Mouse (Mus musculus) megakaryocyte, embryonic 14.5 days (primary cell): ENCODE measurements around the gene Nphp1. TPM values are rescaled to one million over a fixed set of nuclear protein-coding genes. Genes with fewer than 3 reads are reported as not detected.

Source experiments
- H3K27me3 ChIP-seq: replicated peaks from 2 replicates; pipeline ENCODE3; 2012; ENCODE audit warnings: inconsistent platforms
- H3K36me3 ChIP-seq: replicated peaks from 2 replicates; pipeline ENCODE3; 2012; ENCODE audit warnings: low read length, inconsistent platforms, mixed read lengths
- H3K4me1 ChIP-seq: 2 replicates; pipeline ENCODE4 v1.6.1; 2012; ENCODE audit warnings: inconsistent platforms
- H3K4me3 ChIP-seq: replicated peaks from 2 replicates; pipeline ENCODE3; 2012; ENCODE audit warnings: moderate library complexity, mild to moderate bottlenecking, inconsistent platforms
- H3K9me3 ChIP-seq: 2 replicates; pipeline ENCODE4 v1.6.1; 2012; ENCODE audit warnings: inconsistent platforms
- FLI1 ChIP-seq: IDR thresholded peaks from 2 replicates; pipeline ENCODE4 v1.6.1; 2012; ENCODE audit warnings: low read length, inconsistent platforms, mixed read lengths
- GATA1 ChIP-seq: IDR thresholded peaks from 3 replicates; pipeline ENCODE4 v1.6.1; 2012; ENCODE audit warnings: mixed read lengths, low read length, inconsistent platforms, borderline replicate concordance
- polyA plus RNA-seq: library from polyadenylated mRNA; stranded (reverse); fragments of >175 nt; gene quantifications from 2 replicates; pipeline ENCODE4 v1.2.3, GENCODE M21; 2012; ENCODE audit warnings: low replicate concordance; ENCODE audit not compliant: insufficient read depth

The Nphp1 gene
- polyA plus RNA-seq, 1 experiment, result 0.95 TPM

DNA sequence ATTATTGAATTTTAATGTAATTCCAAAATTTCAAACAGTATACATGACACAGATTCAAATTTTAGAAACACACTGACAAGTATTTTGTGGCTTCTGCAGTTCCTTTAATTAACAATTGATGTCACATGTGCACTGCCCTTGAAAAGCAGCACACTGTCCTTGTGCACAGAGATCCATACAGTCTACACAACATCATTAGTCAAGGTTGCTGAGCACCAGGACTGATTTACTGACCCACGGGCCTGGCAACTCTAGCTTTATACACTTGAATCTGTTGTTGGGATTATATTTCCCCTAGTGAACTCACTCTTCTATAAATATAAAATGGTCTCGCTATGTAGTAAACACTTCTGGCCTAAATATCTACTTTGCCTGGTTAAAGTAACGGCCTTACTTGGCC lies 13.7 kb downstream of the Nphp1 start:
- H3K36me3 ChIP-seq, result no peaks in the 10 kb centered on the region
- H3K4me1 ChIP-seq, result peaks cover 8% of the 10 kb centered on the region
- TF ChIP-seq GATA1, result no peak
- no peak for TF ChIP-seq FLI1
- no peaks in the 10 kb centered on the region for H3K9me3 ChIP-seq
- peaks cover 9% of the 10 kb centered on the region for H3K27me3 ChIP-seq
- H3K4me3 ChIP-seq, result no peak overlapping the region

GRCm38 (mm10) chr2:127774578-127774941 lies 14.1 kb downstream of the Nphp1 start:
- peaks cover 9% of the 10 kb centered on the region for H3K27me3 ChIP-seq
- H3K4me3 ChIP-seq, result no peak overlapping the region
- TF ChIP-seq GATA1 (no peak), FLI1 (no peak)

DNA sequence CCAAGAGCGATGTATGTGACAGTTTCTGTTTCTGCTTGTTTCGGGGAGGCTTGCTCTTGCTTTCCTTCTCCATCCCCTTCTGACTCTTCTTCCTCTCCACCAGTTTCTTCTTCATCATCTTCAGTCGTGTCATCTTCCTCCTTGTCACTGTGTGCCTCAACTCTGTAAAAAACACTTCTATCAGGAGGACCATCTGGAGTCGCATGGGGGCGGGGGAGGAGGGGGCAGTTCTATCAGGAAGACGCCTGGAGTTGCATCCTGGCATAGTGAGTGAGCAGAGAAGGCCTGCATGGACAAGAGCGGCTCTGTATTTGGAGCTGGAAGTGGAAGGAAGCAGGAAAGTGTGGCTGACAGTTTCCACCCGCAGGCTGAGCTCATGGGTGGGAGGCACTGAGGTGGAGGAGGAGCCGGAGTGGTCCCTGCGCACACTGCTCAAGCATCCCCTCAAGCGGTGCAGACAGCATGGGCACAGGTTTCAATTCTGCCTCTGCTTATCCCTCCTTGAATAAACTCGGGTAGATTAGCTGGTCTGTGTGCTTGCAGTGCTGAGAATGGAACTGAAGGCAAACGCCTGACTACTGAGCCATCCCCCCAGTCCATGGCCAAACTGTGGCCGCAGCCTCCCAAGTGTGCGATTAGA lies 14.6 kb downstream of the Nphp1 start:
- no peak for TF ChIP-seq GATA1
- no peak for TF ChIP-seq FLI1
- Histone ChIP-seq H3K4me3 (peak overlapping the region; percentile 60), H3K4me1 (peaks cover 8% of the 10 kb centered on the region), H3K27me3 (peaks cover 6% of the 10 kb centered on the region), H3K36me3 (no peaks in the 10 kb centered on the region), H3K9me3 (no peaks in the 10 kb centered on the region)

More at GRCm38 (mm10) chr2:127774578-127774941, 14.1 kb downstream of the Nphp1 start:
- Histone ChIP-seq H3K9me3 (no peaks in the 10 kb centered on the region), H3K4me1 (peaks cover 8% of the 10 kb centered on the region), H3K36me3 (no peaks in the 10 kb centered on the region)

DNA sequence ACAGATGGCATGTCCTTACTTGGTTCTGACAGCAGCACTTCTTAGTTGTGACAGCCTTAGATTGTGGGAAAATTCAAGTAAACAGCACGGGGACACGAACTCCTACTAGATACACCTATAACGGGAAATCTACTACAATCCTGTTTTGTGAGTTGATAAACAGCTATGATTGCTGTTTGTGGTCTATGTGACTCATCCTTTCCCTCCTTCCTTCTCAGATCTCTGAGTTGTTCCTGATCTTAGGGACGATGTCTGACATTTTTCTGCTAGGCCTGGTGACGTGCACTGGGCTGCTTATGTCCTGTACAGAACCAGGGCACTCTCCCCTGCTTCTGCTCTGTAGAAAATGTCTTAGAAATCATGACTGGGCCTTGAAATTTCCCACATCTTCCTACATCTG lies 27.1 kb downstream of the Nphp1 start:
- no peak overlapping the region for H3K4me3 ChIP-seq
- H3K4me1 ChIP-seq, result peaks cover 8% of the 10 kb centered on the region
- H3K36me3 ChIP-seq, result no peaks in the 10 kb centered on the region
- peaks cover 20% of the 10 kb centered on the region for H3K27me3 ChIP-seq
- no peaks in the 10 kb centered on the region for H3K9me3 ChIP-seq
- TF ChIP-seq FLI1, result no peak
- no peak for TF ChIP-seq GATA1

GRCm38 (mm10) chr2:127760429-127761000 lies 28.2 kb downstream of the Nphp1 start:
- H3K4me1 ChIP-seq, result peaks cover 8% of the 10 kb centered on the region
- H3K4me3 ChIP-seq, result peak overlapping the region; percentile 40
- H3K9me3 ChIP-seq, result no peaks in the 10 kb centered on the region
- peaks cover 23% of the 10 kb centered on the region for H3K27me3 ChIP-seq
- TF ChIP-seq FLI1 (no peak), GATA1 (no peak)
- H3K36me3 ChIP-seq, result no peaks in the 10 kb centered on the region

- no peak for TF ChIP-seq FLI1
- no peak for TF ChIP-seq GATA1
- Histone ChIP-seq H3K4me1 (peaks cover 8% of the 10 kb centered on the region), H3K9me3 (no peaks in the 10 kb centered on the region), H3K36me3 (no peaks in the 10 kb centered on the region), H3K4me3 (no peak overlapping the region), H3K27me3 (peaks cover 26% of the 10 kb centered on the region)
Observed at GRCm38 (mm10) chr2:127760014-127760413, 28.7 kb downstream of the Nphp1 start.

DNA sequence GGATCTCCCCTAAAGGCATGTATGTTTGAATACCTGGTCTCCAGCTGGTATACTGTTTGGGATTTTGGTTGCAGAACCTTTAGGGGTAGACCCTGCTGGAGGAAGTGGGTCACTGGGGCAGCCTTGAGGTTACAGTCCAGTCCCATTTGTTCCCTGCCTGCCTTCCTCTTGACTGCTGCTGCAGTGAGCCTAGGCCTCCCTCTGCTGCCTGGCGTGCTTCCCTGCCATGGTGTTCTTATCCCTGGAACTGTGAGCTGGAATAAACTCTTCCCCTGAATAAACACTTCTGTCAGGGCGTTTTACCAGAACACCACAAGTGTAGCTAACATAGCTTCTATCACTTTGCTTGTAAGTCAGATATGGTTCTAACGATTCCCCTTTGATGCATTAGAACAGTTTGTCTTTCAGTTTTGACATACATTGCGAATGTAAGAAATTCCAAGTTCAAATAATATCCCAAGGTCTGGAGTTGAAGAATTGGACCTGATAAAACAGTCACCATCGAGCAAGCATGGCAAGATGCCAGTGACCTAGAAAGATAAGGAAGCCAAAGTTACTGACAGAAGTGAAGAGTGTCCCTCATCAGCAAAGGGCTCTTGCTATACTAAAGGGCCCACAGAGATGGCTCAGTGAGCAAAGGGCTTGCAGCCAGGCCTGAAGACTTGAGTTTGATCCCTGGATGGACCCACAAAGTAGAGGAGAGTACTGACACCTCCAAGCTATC lies 29.4 kb downstream of the Nphp1 start:
- Histone ChIP-seq H3K4me1 (peaks cover 8% of the 10 kb centered on the region), H3K36me3 (no peaks in the 10 kb centered on the region), H3K27me3 (peaks cover 28% of the 10 kb centered on the region), H3K9me3 (no peaks in the 10 kb centered on the region), H3K4me3 (no peak overlapping the region)
- no peak for TF ChIP-seq FLI1
- no peak for TF ChIP-seq GATA1

DNA sequence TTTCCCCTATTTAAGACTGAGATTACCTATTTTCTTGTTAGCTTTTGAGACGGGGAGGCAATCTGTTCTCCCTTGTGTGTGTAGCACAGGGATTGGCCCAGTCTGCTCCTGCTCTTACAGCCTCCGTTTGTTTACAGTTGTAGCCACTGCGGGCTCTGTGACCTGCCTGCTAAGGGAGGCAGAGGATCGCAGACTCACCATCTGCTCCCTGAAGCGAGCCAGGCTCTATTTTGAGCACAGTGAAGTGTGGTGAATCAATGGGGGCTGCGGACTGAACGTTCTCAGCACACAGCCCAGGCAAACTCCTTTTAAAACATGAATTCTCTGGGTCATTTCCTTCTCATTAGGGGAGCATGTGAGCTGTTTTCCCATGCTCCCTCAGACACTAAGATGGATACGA lies 31.5 kb downstream of the Nphp1 start:
- TF ChIP-seq FLI1, result no peak
- no peak for TF ChIP-seq GATA1
- peaks cover 36% of the 10 kb centered on the region for H3K27me3 ChIP-seq
- H3K9me3 ChIP-seq, result no peaks in the 10 kb centered on the region

GRCm38 (mm10) chr2:127754113-127754512 lies 34.6 kb downstream of the Nphp1 start:
- TF ChIP-seq FLI1 (no peak), GATA1 (no peak)
- Histone ChIP-seq H3K4me1 (peaks cover 3% of the 10 kb centered on the region; the same call in 1 of the 2 replicates), H3K27me3 (peaks cover 46% of the 10 kb centered on the region)

More for the DNA sequence above, 31.5 kb downstream of the Nphp1 start:
- Histone ChIP-seq H3K4me3 (no peak overlapping the region), H3K4me1 (peaks cover 8% of the 10 kb centered on the region), H3K36me3 (no peaks in the 10 kb centered on the region)

More at GRCm38 (mm10) chr2:127754113-127754512, 34.6 kb downstream of the Nphp1 start:
- Histone ChIP-seq H3K9me3 (no peaks in the 10 kb centered on the region), H3K4me3 (peak overlapping the region; percentile 35), H3K36me3 (no peaks in the 10 kb centered on the region)
